Mouse (Mus musculus) lung, embryonic 16.5 days (tissue): ENCODE measurements around the gene Leng9. TPM values are rescaled to one million over a fixed set of nuclear protein-coding genes. Genes with fewer than 3 reads are reported as not detected.

Experiments used
- ATAC-seq: fragments of 200-750 bp; cut with Nextera tagmentation; 2 replicates; pipeline ENCODE4 v1.8.0; 2017; ENCODE audit warnings: low read depth, mild to moderate bottlenecking, moderate library complexity
- H3K27ac ChIP-seq: fragments of 300-500 bp; sonication (generic); 2 replicates; pipeline ENCODE4 v1.5.1; 2014; ENCODE audit warnings: mild to moderate bottlenecking, control low read depth, low read length
- H3K27me3 ChIP-seq: fragments of 300-500 bp; sonication (generic); 2 replicates; pipeline ENCODE4 v1.6.1; 2014; ENCODE audit warnings: low read depth, low read length, mixed read lengths; ENCODE audit not compliant: control insufficient read depth, insufficient read depth
- H3K36me3 ChIP-seq: fragments of 300-500 bp; sonication (generic); 2 replicates; pipeline ENCODE4 v1.6.1; 2014; ENCODE audit warnings: low read length; ENCODE audit not compliant: control insufficient read depth, insufficient read depth
- H3K4me1 ChIP-seq: fragments of 300-500 bp; sonication (generic); replicated peaks from 2 replicates; pipeline ENCODE4 v1.6.1; 2014; ENCODE audit warnings: low read length, mixed read lengths; ENCODE audit not compliant: control insufficient read depth, insufficient read depth
- H3K4me2 ChIP-seq: fragments of 300-500 bp; sonication (generic); 2 replicates; pipeline ENCODE4 v1.6.1; 2014; ENCODE audit warnings: low read depth, low read length, control low read depth
- H3K4me3 ChIP-seq: fragments of 300-500 bp; sonication (generic); 2 replicates; pipeline ENCODE4 v1.5.1; 2014; ENCODE audit warnings: mild to moderate bottlenecking, low read length, control low read depth
- H3K9ac ChIP-seq: fragments of 300-500 bp; sonication (generic); 2 replicates; pipeline ENCODE4 v1.6.1; 2014; ENCODE audit warnings: low read length, control low read depth
- H3K9me3 ChIP-seq: fragments of 300-500 bp; sonication (generic); 2 replicates; pipeline ENCODE4 v1.6.1; 2016; ENCODE audit warnings: low read length; ENCODE audit not compliant: control insufficient read depth
- WGBS: fragments of 180-500 bp; shearing (Covaris S2); extraction: QIAGEN DNeasy Blood & Tissue Kit; methylation state at CpG from one replicate; pipeline ENCODE4 v1.1.7; 2014; 5-methylcytosine and 5-hydroxymethylcytosine counted together
- polyA plus RNA-seq: library from polyadenylated mRNA; unstranded; fragments of >200 nt; fragmentation: Nextera tagmentation; extraction: Ambion mirVana; gene quantifications from 2 replicates; pipeline ENCODE4 v1.2.1, GENCODE M21; 2015

Gene Leng9
- polyA plus RNA-seq, 1 experiment from 2014 or later: 5.5 TPM

DNA sequence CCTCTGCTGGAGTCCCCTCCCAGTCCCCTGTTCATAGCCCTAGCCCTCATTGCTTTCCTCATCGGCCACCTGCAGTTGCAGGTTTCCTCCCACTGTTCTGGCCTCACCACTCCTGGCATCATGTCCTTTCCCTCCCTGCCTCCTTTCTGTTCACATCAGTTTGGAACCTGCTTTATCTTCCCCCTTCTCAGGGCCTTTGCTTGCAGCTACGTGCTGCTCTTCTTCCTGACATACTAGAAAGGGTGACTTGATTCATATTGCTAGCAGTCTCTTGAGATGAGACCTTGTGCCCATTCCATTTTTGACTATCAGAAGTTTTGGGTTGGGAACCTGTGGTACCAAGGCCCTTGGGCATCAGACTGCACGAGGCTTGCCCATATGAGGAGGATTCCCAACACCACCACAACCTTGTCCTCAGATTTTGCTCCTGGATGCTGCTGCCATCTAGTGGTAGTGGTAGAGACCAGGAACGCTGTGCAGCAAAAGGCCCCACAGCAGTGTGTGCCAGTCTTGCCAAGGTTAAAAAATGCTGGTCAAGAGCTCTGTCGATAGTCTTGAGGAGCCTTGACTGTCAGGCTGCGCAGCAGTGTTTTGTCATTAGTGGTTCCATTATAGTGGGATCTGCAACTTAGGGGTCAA lies 4.5 kb downstream of the Leng9 start:
- no peak overlapping the region for H3K27ac ChIP-seq
- H3K4me2 ChIP-seq: no peak overlapping the region
- H3K36me3 ChIP-seq: peaks cover 68% of the 10 kb centered on the region
- H3K4me1 ChIP-seq: peaks cover 26% of the 10 kb centered on the region
- H3K9me3 ChIP-seq: no peaks in the 10 kb centered on the region
- 58% methylated on average over 6 of the region's 6 CpGs for WGBS
- ATAC-seq: no peak
- no peak overlapping the region for H3K9ac ChIP-seq
- H3K27me3 ChIP-seq: no peaks in the 10 kb centered on the region
- no peak overlapping the region for H3K4me3 ChIP-seq

DNA sequence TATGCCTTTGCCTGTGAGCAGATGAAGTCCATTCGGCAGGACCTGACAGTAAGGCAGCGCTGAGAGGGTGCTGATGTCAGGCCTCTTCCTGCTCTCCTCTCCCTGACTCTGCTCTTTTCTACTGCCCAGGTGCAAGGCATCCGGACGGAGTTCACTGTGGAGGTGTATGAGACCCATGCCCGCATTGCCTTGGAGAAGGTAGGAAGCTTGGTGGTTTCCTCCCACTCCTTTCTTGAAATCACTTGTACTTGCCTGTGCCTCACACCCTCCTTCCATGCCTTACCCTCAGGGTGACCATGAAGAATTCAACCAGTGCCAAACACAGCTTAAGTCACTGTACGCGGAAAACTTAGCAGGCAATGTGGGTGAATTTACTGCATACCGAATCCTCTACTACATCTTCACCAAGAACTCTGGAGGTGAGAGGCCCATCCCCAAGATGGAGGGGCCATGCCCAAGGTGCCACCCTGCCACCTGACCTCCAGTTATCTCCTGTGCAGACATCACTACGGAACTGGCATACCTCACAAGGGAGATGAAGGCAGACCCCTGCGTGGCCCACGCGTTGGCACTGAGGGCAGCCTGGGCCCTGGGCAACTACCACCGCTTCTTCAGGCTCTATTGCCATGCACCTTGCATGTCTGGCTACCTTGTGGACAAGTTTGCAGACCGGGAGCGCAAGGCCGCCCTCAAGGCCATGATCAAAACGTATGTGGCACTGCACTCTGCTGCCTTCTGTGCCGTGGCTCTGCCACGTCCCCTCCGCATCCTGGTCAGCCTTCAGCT lies 5.2 kb downstream of the Leng9 start:
- no peak for ATAC-seq

DNA sequence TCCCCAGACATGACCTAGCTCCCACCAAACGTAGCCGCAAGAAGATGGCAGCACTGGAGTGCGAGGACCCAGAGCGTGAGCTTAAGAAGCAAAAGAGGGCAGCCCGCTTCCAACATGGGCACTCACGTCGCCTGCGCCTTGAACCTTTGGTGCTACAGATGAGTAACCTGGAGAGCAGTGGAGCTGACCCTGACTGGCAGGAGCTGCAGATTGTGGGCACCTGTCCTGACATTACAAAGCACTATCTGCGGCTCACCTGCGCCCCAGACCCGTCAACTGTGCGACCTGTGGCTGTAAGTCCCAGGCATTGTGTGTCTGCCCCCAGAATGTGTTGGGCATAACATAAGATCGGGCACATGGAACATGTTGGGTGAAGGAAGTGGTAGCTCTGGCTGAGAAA lies 6.1 kb downstream of the Leng9 start:
- H3K4me2 ChIP-seq: no peak overlapping the region
- peaks cover 17% of the 10 kb centered on the region for H3K4me1 ChIP-seq
- H3K4me3 ChIP-seq: no peak overlapping the region
- peaks cover 83% of the 10 kb centered on the region for H3K36me3 ChIP-seq
- H3K9me3 ChIP-seq: no peaks in the 10 kb centered on the region
- no peak overlapping the region for H3K27ac ChIP-seq
- H3K9ac ChIP-seq: no peak overlapping the region
- H3K27me3 ChIP-seq: no peaks in the 10 kb centered on the region
- no peak for ATAC-seq
- WGBS: 94% methylated on average over 13 of the region's 13 CpGs

More for the DNA sequence above, 5.2 kb downstream of the Leng9 start:
- H3K36me3 ChIP-seq: peaks cover 74% of the 10 kb centered on the region
- no peaks in the 10 kb centered on the region for H3K27me3 ChIP-seq
- no peak overlapping the region for H3K4me2 ChIP-seq
- H3K4me3 ChIP-seq: no peak overlapping the region
- no peak overlapping the region for H3K9ac ChIP-seq
- WGBS: 95% methylated on average over 20 of the region's 20 CpGs
- H3K4me1 ChIP-seq: peaks cover 19% of the 10 kb centered on the region
- no peaks in the 10 kb centered on the region for H3K9me3 ChIP-seq
- H3K27ac ChIP-seq: no peak overlapping the region

DNA sequence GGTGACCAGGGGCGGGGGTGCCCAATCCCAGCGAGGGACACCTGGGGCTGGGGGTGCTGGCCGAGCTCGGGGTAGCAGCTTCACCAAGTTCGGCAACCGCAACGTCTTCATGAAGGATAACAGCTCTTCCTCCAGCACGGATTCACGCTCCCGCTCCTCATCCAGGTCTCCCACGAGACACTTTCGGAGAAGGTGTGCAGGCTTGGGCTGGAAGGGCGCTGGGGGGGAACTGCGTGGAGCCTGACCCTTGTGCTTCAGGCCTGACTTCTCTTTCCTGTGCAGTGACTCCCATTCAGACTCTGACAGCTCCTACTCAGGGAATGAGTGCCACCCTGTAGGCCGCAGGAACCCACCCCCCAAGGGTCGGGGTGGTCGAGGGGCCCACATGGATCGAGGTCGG lies 6.7 kb downstream of the Leng9 start:
- Histone ChIP-seq H3K9ac (no peak overlapping the region), H3K4me2 (no peak overlapping the region), H3K4me3 (no peak overlapping the region), H3K4me1 (peaks cover 14% of the 10 kb centered on the region), H3K27ac (no peak overlapping the region), H3K27me3 (no peaks in the 10 kb centered on the region), H3K36me3 (peaks cover 87% of the 10 kb centered on the region), H3K9me3 (no peaks in the 10 kb centered on the region)
- WGBS: 95% methylated on average over 18 of the region's 19 CpGs
- ATAC-seq: no peak

DNA sequence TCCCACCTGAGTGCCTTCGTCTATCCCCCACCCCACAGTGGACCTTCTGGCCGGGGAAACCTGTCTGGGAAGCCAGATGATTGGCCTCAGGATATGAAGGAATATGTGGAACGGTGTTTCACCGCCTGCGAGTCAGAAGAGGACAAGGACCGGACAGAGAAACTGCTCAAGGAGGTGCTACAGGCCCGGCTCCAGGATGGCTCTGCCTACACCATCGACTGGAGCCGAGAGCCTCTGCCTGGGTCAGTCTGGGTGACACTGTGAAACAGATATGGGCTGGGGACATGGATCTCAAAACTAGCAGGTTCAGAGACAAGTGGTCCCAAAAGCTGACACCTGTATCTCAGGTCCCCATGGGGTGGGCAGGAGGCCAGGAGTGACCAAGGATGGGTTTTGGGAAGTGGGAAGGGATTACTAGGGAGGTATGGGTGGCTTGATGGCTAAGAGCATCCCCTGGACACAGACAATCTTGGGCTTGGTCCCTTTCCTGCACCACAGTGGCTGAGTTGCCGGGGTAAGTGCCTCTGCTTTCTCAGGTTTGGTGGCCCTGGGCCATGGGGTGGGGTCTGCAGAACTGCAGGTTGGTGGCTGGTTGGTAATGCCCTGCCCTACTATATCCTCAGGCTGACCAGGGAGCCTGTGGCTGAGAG lies 7.3 kb downstream of the Leng9 start:
- Histone ChIP-seq H3K4me2 (no peak overlapping the region), H3K9me3 (no peaks in the 10 kb centered on the region), H3K4me3 (no peak overlapping the region), H3K4me1 (peaks cover 13% of the 10 kb centered on the region), H3K27me3 (no peaks in the 10 kb centered on the region), H3K27ac (no peak overlapping the region), H3K36me3 (peaks cover 87% of the 10 kb centered on the region), H3K9ac (no peak overlapping the region)
- 91% methylated on average over 10 of the region's 10 CpGs for WGBS
- no peak for ATAC-seq

DNA sequence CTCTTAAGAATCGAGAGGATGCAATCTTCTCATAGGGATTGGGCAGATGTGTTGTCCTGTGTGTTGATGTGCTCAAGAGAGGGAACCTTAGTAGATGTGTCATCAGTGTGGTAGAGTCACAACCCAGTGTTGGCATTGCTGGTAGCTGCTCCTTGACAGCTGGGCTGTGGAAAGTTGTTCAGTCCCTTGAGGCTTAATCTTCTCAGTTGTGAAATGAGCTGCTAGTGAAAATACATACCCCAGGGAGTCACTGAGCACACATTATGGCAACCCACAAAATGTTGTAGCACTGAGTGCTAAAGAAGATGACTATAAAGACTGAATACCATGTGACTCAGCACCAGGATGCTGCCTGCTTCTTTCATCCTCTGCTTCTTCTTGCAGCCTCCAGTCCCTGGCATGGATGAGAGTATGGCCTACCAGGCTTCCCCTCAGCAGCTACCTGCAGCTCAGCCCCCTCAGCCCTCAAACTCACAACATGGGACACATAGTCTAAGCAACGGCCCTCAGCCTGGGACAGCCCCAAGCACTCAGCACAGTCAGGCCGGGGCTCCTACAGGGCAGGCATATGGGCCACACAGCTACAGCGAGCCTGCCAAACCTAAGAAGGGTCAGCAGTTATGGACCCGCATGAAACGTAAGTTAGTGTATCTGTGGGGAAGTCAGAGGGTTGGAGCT lies 8.4 kb downstream of the Leng9 start:
- Histone ChIP-seq H3K9ac (no peak overlapping the region), H3K27ac (no peak overlapping the region), H3K9me3 (no peaks in the 10 kb centered on the region), H3K27me3 (no peaks in the 10 kb centered on the region), H3K4me1 (peaks cover 8% of the 10 kb centered on the region), H3K4me2 (no peak overlapping the region), H3K36me3 (peaks cover 77% of the 10 kb centered on the region), H3K4me3 (no peak overlapping the region)
- ATAC-seq: no peak
- 87% methylated on average over 6 of the region's 6 CpGs for WGBS

DNA sequence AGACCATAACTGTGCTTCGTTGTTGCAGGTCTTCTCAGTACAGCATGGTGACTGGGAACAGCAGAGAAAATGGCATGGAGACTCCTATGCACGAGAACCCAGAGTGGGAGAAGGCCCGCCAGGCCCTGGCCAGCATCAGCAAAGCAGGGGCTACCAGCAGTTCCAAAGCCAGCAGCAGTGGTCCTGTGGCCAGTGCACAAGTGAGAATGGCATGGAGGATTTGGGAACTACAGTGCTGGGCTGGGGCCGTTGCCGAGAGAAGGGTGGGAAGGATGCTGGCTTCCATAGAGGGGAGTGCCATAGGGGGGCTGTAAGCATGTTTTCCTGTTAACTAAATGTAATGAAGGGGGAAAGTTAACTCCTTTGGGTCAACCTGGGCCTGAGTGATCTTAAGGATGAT lies 10.8 kb downstream of the Leng9 start:
- peaks cover 8% of the 10 kb centered on the region for H3K4me1 ChIP-seq
- no peak overlapping the region for H3K9ac ChIP-seq
- 89% methylated on average over 5 of the region's 5 CpGs for WGBS
- H3K9me3 ChIP-seq: no peaks in the 10 kb centered on the region
- H3K27ac ChIP-seq: no peak overlapping the region
- ATAC-seq: no peak
- no peak overlapping the region for H3K4me2 ChIP-seq
- H3K36me3 ChIP-seq: peaks cover 54% of the 10 kb centered on the region
- no peak overlapping the region for H3K4me3 ChIP-seq
- H3K27me3 ChIP-seq: no peaks in the 10 kb centered on the region

DNA sequence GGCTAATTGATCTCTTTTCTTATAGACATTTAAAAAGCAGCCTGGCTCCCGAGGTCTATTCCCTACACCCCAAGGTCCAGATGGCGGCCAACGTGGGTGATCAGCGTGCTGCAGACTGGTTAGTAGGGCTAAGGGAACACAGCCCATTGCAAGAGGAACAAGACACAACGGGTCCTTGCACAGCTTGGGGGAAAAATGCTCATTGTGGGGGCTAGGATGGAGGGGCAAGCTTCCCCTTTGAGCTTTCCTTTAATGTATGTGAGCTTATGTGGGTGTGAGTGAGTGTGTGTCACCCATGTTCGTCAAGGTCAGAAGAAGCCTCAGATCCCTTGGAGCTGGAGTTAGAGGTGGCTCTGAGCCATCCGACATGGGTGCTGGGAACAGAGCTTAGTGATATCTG lies 11.5 kb downstream of the Leng9 start:
- Histone ChIP-seq H3K9ac (no peak overlapping the region), H3K4me1 (peaks cover 8% of the 10 kb centered on the region), H3K4me3 (no peak overlapping the region), H3K36me3 (peaks cover 47% of the 10 kb centered on the region), H3K9me3 (no peaks in the 10 kb centered on the region), H3K27me3 (no peaks in the 10 kb centered on the region), H3K27ac (no peak overlapping the region), H3K4me2 (no peak overlapping the region)
- 88% methylated on average over 7 of the region's 7 CpGs for WGBS
- no peak for ATAC-seq

DNA sequence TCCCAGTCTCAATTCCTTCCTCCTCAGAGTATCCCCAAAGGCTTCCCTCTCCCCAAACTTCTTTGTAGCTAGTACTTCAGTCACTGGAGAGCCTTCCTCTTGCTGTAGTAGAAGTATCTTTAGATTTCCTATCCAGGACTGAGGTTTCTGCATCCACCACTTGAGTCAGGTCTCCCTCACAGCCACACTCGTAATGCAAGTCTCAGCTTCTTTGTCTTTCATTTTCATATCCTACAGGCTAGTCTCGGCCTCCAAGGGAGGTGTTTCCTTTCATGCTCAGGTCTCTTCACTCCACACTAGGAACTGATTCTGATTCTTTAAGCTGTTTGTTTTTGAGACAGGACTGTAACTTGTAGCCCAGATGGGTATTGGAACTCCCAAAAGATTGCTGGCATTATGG lies 12.0 kb downstream of the Leng9 start:
- peak overlapping the region; percentile 93 for H3K4me3 ChIP-seq
- no peak for ATAC-seq
- peaks cover 42% of the 10 kb centered on the region for H3K36me3 ChIP-seq
- H3K9ac ChIP-seq: peak overlapping the region; percentile 92
- no peak overlapping the region for H3K27ac ChIP-seq
- H3K4me2 ChIP-seq: peak overlapping the region; percentile 92
- H3K9me3 ChIP-seq: no peaks in the 10 kb centered on the region
- no peaks in the 10 kb centered on the region for H3K27me3 ChIP-seq
- 77% methylated on average over 2 of the region's 2 CpGs for WGBS
- H3K4me1 ChIP-seq: peaks cover 8% of the 10 kb centered on the region
